Mouse (Mus musculus) kidney, postnatal 25 days (tissue): ENCODE data around the gene Mtif3.

Source experiments
- DNase-seq, 2 experiments: peaks; one replicate each; pipeline ENCODE4 v3.0.0; 2021; ENCODE audit warnings: mixed read lengths in 2 of 2

Mtif3 gene

DNA sequence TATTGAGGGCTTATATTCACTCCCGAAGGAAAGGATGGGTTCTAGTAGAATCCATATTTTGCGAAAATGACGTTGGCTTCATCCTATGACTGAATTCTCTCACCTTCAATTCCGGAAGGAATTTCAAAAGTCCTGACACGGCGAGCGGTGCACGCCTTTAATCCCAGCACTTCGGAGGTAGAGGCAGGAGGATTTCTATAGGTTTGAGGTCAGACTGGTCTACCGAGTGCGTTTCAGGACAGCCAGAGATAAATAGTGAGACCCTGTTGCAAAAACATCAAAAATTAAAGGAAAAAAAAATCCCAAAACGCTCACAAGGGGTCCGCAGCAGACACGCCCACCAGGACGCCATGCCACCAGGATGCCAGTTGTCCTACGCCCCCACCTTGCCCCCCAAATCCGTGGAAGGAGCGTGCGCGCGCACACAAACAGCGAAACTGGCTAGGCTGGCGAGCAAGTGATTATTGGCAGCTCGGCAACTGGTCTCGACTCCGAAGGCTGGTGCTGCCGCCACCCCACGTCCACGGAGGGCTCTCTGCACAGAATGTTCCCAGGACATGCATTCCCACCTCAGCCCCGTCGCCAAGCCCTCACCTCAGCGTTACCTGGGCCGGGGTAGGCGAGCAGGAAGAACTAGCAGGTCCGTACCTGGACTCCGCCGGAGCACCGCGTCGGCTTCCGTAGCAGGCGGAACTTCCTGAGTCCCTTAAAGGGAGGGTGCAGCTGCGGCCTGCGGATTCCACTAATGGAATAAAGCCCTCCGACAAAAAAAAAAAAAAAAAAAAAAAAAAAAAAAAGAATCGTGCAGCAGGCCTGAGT, at the start of gene Mtif3:
Mtif3 (minus strand) TSS at position 683 of the 819 bp plus-strand sequence.
- peak; percentile 89 to 96 for DNase-seq

DNA sequence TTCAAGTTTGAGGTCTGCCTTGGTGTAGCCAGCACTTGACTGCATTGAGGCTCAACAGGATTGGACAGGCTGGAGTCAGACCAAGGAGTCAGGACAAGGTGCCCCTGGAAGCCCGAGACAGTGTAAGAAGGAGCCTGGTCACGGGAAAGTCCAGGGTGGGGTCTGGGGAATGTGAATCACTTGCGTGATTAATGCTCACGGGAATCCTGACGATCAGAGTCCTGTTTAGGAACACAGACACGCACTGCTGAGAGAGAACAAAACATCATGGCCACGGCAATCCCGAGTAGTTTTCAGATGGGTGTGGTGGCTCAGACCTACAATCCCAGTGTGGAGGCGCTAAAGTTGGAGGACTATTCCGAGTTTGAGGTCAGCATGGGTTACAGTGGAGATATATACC, 47.7 kb upstream of the Mtif3 start:
- DNase-seq: no peak

DNA sequence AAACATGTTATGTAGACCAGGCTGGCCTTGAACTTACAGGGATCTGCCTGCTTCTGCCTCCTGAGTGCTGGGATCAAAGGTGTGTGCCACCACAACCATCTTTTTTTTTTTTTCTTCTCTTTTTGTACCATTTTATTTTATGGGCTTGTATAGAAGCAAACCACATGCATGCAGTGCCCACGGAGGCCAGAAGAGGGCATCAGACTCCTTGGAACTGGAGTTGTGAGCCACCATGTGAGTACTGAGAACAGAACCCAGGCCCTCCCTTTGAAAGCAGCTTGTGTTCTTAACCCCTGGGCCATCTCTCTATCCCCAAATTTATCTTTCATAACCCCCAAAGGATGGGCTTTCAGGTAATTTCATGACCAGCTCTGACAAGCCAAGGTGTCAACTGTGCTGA, 39.7 kb upstream of the Mtif3 start:
- no peak for DNase-seq

DNA sequence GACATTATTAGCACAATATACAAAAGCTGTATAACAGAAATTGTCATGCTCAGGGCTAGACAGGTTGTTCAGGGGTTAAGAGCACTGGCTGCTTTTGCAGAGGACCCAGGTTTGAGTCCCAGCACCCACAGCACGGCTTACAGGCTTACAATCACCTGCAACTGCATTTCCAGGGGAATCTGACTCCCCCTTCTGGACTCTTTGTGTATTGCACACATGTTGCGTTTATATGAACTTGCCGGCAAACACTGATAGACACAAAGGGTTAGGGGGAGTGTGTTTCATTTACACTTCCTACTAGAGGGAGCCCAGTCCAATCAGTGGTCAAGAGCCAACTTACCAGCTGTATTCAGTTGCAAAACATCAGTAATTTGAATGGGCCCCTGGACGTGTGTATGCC, 37.7 kb upstream of the Mtif3 start:
- no peak for DNase-seq

DNA sequence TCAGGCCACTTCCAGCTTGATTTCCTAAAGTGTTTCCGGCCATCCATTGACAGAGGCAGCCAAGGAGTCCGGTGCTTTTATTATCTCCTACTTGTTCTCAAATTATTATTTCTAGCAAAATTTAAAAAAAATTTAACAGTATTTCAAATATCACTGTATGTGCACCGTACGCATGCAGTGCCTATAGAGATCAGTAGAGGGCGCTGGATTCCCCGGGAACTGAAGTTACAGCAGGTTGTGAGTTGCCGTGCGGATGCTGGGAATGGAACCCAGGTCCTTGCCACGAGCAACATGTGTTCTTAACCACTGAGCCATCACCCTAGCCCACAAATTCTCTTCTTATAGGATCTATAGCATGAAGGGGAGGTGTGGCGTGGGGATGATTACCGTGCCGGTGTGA, 35.2 kb upstream of the Mtif3 start:
- DNase-seq: no peak

DNA sequence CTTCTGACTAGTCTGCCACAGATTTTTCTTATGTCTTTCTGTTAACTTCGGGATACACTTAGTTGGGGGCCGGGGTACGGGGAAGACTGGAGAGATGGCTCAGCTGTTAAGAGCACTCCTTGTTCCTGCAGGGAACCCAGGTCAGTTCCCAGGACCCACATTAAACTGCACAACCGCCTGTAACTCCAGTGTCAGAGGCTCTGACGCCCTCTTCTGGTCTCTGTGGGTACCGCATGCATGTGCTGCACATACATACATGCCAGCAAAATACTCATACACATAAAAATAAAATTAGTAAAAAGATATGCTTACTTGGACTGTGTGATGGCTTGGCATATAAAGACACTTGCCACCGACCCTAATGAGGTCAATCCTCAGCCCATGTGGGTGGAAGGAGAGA, 33.2 kb upstream of the Mtif3 start:
- no peak for DNase-seq

DNA sequence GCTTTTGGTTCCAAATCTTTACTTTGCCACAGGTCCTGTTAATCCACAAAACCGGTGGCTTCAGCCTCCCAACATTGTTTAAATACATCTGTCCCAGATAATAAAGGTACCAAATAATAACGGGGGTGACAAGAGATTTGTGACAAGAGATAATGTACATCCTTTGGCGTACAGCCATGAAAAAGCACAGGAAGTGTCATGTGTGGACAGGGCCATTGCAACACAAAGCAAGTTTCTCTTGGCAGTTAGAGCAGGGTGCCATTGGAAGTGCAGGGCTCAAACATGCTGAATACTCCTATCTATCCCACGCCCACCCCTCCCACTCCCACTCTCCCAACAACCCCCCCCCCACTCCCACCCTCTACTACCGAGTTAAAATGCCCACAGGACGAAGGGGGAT, 31.4 kb upstream of the Mtif3 start:
- DNase-seq: no peak

DNA sequence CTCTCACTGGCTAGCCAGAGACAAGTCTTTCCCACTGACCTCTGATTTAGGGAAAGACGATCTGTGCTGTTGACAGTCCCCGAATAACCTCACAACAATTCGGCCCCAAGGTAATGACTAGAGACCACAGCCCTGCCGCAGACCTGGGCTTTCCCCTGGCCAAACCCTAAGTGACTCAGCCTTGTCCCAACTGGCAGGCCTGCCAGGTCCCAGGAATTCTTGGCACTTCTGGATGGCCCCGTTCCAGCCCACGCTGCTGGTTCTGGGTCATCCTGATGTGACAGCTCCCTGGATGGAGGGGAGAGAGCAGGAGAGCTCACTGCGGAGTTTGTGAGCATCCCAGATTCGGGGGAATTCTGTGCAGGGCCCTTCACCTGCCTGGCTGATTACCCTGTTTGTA, 29.9 kb upstream of the Mtif3 start:
- DNase-seq: peak in 1 of 2 experiments; percentile 53

DNA sequence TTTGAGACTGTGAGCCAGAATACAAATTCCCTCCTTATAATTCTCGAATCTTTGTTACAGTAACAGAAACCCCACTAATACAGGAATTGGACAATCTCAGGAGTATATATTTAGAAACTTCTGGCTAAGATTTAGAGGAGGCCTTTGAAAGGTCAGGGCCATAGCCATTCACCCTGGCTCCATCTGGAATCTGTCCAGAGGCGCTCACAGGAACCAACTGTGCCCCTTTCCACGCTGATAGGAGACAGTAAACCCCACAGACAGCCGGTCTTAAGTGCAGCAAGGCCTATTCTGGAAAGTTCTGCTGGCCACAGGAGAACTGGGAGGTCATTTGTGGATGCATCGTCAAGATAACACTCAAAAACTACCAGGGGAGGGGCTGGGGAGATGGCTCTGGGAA, 25.5 kb upstream of the Mtif3 start:
- no peak for DNase-seq

DNA sequence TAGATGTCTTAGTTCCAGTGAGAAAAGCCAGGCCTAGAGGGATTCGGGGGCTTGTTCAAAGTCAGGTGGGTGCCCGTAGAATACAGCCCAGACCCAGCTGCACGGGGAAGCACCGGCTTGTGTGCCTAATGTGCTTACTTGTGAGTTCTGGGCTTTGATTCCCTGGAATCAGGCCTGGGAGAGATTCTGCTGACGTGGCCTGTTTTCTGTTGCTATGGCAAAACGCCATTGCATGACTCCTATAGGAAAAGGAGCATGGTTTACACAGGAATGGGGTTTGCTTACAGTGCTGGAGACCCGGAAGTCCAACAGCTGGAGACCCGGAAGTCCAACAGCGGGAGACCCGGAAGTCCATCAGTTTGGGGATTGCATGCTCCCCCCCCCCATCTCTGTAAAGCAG, 24.0 kb upstream of the Mtif3 start:
- DNase-seq: no peak

DNA sequence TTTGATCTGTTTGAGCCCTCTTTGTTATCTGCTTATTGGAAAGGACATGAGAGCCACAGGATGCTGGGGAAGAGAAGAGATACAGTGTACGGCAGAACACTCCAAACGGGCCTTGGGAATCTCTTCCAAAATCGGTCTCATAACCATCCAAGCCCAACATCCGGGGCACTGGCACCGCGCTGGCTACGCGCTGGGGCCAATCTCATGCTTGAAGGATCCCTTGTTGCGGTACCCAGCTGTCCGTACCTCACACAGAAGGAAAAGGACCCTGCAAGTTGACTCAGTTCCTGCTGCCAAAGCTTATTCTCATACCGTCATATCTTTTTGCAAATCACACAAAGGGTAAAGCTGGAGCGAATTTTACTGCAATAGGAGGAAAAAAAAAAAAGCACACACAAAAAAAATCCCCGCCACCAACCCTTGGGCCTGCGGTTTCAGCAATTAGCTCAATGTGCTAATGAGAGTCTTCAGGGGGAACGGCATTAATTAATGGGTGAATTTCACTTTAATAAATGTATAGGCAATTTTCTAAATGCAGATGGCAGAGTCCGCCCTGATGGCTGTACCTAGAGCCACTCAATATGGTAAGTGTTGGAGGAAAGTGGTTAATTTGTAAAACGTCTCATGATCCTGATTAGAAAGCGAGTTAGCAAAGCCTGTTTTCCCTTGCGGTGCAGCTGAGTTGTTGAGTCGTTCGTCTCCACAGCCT, 22.3 kb upstream of the Mtif3 start:
- DNase-seq: no peak

DNA sequence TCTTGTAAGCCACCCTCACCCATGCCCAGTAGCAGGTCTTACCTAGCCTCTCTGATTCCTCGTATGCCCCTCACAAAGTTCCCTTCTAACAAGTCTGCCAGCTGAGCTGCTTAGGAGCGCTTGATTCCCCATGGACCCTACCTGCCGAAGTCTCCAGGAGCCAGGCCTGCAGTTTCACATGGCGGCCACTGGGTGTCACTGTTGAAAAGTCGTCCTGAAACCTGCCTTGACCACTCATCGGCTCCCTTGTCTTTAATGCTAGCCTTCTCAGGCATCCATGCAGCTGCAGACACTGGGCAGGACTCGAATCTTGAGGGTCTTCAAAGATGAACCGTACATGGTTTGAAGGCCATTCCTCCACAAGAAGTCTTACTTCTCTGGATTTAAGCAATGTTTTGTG, 19.6 kb upstream of the Mtif3 start:
- DNase-seq: peak; percentile 64 to 68

DNA sequence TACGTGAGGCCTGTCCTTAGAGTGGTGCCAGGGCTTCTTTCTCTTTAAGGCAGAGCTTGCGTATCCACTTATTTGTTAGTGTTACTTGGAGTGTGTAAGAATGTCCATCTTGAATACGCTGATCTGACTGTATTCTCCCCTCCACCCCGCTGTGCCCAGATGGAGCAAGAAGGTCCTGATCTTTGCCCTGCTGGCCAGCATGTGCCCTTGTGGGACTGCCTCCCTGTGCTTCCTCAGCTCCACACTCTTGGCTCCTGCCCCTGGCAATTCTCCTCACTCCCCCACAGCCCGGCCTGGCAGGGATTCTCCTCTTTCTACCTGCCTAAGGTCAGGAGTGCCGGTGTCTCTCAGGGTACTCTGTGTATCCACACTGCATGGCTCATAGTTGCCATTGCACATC, 17.8 kb upstream of the Mtif3 start:
- DNase-seq: peak; percentile 79 to 91

DNA sequence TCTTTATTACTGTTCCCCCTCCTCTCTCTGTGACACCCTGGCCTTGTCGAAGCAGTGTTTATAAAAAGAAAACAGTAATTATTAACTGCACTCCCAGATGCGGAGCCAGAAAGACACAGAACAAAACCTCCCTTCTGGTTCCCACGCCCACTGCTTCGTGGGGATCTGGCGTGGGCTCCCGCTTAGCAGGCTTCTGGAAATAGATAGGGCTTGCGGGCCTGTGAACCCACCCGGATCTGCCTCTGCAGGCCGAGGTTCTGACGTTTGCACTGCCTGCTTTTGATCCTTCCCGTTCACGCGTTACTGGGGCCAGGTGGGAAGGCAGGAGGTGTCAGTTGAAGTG, 11.2 kb upstream of the Mtif3 start:
- peak; percentile 42 to 72 for DNase-seq

DNA sequence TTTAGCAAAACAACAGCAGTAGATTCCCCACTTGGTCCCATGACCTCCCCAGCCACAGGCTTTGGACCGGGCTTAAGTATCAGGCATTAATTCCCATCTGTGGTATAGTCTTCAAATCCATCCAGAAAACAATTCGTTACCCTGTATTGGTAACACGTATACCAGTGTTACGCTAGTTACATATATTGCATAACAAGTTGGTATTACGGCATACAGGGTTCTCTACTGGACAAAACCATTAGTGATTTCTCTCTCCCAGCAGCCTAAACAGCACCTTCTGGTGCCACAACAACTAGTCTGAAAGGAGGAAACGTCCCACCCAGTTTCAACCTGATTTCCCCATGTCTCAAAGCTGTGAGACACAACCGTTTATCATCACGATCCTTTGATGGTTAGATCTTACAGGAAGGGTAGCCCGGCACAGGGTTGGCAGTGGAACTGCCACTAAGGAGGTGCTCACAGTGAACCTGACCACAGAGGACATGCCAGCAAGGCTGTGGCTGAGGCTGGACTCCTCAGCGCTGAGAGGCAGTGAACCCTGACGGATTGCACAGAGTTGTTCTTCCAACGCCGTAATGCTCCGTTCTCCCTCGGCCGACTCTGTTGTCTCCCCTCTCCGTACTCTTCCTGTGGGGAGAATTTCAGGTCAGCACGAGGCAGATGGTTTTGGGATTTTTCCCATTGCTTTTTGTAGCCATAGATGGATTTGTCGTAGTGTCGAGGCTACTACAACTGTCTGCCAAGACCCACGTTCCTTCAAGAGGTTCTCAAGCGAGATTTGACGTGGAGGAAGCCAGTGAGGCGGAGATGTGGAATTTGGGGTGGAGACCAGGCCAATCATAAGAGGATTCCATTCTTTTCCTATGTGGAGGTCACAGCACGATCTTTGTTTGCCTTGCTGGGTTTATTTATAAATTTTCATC, 10.5 kb upstream of the Mtif3 start:
- peak; percentile 70 to 89 for DNase-seq

DNA sequence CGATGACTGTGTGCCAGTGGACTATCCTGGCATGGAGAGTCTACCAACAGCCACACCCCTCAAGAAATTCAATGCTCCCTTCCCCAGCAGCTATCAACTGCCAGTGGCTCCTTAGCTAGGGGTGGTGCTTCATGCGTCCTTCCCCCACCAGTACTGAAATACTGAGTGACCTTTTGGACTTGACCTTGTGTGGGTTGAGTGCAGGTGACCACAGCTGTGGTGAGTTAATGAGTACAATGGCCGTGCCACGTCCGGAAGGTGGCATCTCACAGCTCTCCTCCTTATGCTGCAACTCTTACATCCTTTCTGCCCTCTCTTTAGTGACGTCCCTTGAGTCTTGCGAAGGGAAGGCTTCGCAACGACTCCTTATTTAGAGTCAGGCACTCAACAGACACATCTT, 9.8 kb upstream of the Mtif3 start:
- peak; percentile 69 to 86 for DNase-seq

DNA sequence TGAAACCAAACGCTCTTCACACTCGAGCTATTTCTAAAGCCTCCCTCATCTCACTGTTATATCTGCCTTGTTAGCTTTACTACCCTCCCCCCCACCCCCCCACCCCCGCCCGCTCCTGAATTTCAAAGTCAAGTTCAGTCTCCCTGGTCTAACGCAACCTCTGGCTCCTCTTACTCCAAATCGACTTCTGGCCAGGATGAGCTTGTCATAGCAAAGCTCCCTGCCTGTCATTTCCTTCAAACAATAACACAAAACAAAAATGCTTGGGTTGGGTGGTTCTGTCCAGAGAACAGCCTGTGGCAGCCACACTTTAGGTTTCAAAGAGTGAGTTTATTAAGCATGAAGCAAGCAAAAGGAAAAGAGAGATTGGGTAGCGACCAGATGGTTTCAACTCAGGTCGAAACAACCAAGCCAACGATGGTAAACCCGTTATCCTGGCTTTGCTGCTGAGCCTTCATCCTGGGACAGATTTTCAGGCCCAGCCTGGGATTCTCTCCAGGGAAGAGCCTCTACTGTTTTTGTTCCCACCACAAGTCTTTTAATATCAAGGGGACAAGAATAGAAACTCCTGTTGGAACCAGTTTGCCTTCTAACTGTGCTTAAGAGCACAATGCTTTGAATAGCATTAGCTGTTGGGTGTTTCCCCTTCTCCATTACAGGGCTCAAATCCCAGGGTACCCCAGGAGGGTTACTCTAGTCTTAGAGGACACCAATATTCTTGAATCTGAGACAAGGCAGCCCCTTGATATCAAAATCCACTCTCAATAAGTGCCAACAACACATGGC, 8.4 kb upstream of the Mtif3 start:
- DNase-seq: no peak

DNA sequence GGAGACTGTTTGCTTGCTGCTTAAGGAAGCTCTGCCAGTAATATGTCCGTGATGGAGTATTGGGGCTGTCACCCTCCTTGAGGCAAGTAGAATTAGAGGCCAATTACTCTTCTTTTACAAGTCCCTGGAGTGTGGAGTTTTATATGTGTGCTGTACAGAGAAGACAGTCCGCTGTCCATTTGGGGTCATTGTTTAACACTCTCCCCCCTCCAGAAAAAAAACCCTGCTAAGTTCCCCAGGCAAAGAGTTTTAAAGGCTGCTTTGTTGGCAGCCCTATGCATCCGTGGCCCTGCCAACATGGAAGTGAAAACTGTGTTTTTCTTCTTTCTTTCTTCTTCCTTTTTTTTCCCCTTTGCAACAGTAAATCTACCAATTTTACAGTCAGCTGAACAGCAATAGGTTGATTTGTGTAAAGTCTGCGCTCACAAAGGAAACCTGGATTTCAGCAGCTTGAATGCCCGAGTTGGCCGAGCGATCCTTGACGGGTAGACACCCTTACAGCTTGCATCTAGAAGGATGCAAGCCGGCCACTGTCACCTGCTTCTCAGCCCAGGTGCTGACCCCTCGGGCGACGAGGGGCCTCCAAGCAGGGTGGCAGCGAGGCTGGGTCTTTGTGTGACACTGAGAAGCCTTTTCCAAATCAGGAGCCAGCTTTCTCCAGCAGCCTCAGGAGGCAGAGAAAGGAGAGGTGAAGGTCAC, 5.2 kb upstream of the Mtif3 start:
- DNase-seq: no peak

DNA sequence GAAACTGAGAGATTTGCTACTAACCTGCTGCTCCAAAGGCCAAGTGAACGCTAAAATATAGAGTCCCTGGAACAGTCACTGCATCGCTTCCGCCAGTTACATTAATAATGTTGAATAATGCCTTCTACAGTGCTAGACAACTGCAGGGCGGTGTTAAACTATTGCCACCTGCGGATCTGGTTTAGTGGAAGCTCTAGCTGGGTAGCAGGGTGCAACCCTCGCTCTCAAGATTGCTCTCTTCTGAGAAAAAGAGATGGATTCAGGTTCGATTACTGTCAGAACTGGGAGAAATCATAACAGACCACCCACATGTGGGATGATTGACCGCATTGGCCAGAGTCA, 308 bp upstream of the Mtif3 start:
- no peak for DNase-seq

DNA sequence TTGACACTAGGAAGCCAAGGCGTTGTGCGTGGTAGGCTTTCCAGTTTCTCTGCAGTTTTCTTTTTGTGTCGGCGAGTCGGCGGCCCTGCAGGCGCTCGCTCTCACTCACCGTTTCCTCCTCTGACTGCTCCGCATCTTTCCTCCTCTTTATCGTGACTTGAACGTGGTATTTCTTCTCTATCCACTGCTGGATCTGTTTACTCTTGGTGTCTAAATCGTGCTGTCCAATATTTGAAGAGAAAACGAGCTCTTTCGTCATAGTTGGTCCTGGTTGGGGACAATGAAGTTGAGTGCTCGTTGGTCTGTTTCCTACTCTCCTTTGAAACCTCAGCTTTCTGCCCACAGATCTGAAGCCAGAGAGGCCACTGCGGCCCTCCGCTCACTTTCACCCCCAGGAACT, 6.9 kb downstream of the Mtif3 start:
- no peak for DNase-seq

DNA sequence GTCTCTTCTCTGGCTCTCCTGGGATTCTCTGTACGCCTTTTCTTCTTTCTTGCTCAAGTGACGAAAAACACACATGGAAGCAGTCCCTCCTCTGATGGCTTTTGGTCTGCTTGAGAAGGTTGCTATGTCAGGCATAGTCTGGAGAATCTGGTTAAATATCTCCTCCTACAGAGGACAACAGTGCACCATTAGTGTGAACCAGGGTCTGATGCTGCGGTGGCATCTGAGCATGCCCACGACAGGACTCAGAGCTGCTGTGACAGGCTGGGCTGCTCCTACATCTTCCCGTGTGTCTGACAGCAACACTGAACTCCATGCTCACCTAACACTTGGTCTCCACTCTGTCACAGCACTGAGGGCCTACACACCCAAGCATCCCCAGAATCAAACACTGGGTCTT, 7.9 kb downstream of the Mtif3 start:
- DNase-seq: no peak

DNA sequence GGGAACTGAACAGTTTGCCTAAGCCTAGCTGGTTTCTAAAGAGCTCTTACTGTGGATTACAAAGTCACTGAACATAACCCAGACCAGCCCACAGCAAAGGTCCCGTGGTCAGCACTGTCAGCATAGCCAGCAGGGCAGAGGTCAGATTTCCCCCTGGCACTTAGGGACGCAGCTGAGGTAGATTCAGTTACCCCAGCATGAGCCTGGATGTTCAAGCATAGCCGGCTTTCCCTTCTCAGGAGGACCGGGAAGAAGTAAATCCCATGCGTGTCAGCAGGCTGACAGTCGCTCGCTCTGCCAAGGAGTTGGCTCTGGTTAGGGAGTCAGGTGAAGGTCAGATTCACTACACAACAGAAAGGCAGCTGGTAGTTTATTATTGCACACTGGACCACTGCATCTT, 9.0 kb downstream of the Mtif3 start:
- peak; percentile 32 to 67 for DNase-seq
